Mouse (Mus musculus): Measurements from ENCODE around the gene Pigw. TPM values are rescaled to one million over a fixed set of nuclear protein-coding genes. Genes with fewer than 3 reads are reported as not detected.

The Pigw gene
- total and polyA plus RNA-seq, 3 experiments, result 2.7 to 3.5 TPM; not detected in 1

- Histone ChIP-seq H3K4me1 (ENCODE audit: control insufficient read depth in 1 of 2, insufficient read depth in 2 of 2, low read length in 2 of 2) (no peaks in the 10 kb centered on the region; a peak in 1 of 4 replicates), H3K27me3 (ENCODE audit: control insufficient read depth in 1 of 2, insufficient read depth in 2 of 2, low read length in 2 of 2) (no peaks in the 10 kb centered on the region), H3K36me3 (ENCODE audit: control insufficient read depth in 1 of 2, insufficient read depth in 2 of 2, low read length in 2 of 2) (peaks cover 5 to 19% of the 10 kb centered on the region in 2 experiments; a peak in 3 of 4 replicates), H3K4me3 (ENCODE audit: control insufficient read depth in 1 of 2, insufficient read depth in 1 of 2, low read depth in 2 of 2, low read length in 2 of 2) (no peak overlapping the region), H3K79me2 (ENCODE audit: control insufficient read depth, insufficient read depth, low read length, poor library complexity) (peaks cover 4% of the 10 kb centered on the region), H3K9ac (ENCODE audit: control insufficient read depth, low read depth, low read length, poor library complexity, severe bottlenecking) (no peak overlapping the region), H3K27ac (ENCODE audit: control insufficient read depth, low read depth, low read length) (no peak overlapping the region), H3K9me3 (replicated peaks; ENCODE audit: insufficient read depth, low read length) (no peaks in the 10 kb centered on the region)
- no peak for TF ChIP-seq CHD2 (IDR thresholded peaks at IDR 0.05; ENCODE audit: low read length)
- TF ChIP-seq UBTF (IDR thresholded peaks at IDR 0.05; ENCODE audit: borderline replicate concordance, insufficient read depth, low read depth, low read length), result no peak
- no peak for TF ChIP-seq TCF12 (IDR thresholded peaks at IDR 0.05; ENCODE audit: low read depth, low read length)
- no peak for TF ChIP-seq CTCF (IDR thresholded peaks at IDR 0.05 in 2 of 3, conservative IDR thresholded peaks at IDR 0.05 in 1 of 3; ENCODE audit: control insufficient read depth in 1 of 3, insufficient read depth in 1 of 3, low read depth in 2 of 3, low read length in 3 of 3, poor library complexity in 1 of 3, severe bottlenecking in 1 of 3)
- TF ChIP-seq MYB (IDR thresholded peaks at IDR 0.05; ENCODE audit: low read depth, low read length), result no peak
- TF ChIP-seq TBP (IDR thresholded peaks at IDR 0.05; ENCODE audit: low read depth, low read length), result no peak
- no peak for TF ChIP-seq POLR2AphosphoS2 (IDR thresholded peaks at IDR 0.05; ENCODE audit: low read length)
- TF ChIP-seq USF1 (IDR thresholded peaks at IDR 0.05; ENCODE audit: low read depth, low read length), result no peak
- no peak for TF ChIP-seq MAFK (IDR thresholded peaks at IDR 0.05; ENCODE audit: borderline replicate concordance, low read depth, low read length)
- no peak for TF ChIP-seq RCOR1 (IDR thresholded peaks at IDR 0.05; ENCODE audit: low read depth, low read length)
- TF ChIP-seq ZC3H11A (IDR thresholded peaks at IDR 0.05; ENCODE audit: low read depth, low read length), result no peak
- TF ChIP-seq ZKSCAN1 (IDR thresholded peaks at IDR 0.05; ENCODE audit: low read depth, low read length), result no peak
- TF ChIP-seq CHD1 (IDR thresholded peaks at IDR 0.05; ENCODE audit: low read depth, low read length), result no peak
- TF ChIP-seq MYC (IDR thresholded peaks at IDR 0.05; ENCODE audit: low read depth, low read length), result no peak
- no peak for TF ChIP-seq BHLHE40 (IDR thresholded peaks at IDR 0.05; ENCODE audit: borderline replicate concordance, low read depth, low read length)
- no peak for TF ChIP-seq TAL1 (IDR thresholded peaks at IDR 0.05; ENCODE audit: low read length)
- TF ChIP-seq ETS1 (IDR thresholded peaks at IDR 0.05; ENCODE audit: low read depth, low read length), result no peak
- no peak for TF ChIP-seq E2F4 (IDR thresholded peaks at IDR 0.05; ENCODE audit: borderline replicate concordance, low read depth, low read length)
- DNase-seq (ENCODE audit: low read depth, low spot score), result no peak
Observed at GRCm38 (mm10) chr11:84910411-84910810, 30.3 kb upstream of the Pigw start.

GRCm38 (mm10) chr11:84908480-84908879 is 28.4 kb upstream of the Pigw start:
- no peaks in the 10 kb centered on the region for H3K27me3 ChIP-seq (ENCODE audit: control insufficient read depth in 1 of 2, insufficient read depth in 2 of 2, low read length in 2 of 2)
- H3K9me3 ChIP-seq (replicated peaks; ENCODE audit: insufficient read depth, low read length), result no peaks in the 10 kb centered on the region
- H3K36me3 ChIP-seq (ENCODE audit: control insufficient read depth in 1 of 2, insufficient read depth in 2 of 2, low read length in 2 of 2), result peaks cover 0 to 19% of the 10 kb centered on the region in 2 experiments; a peak in 2 of 4 replicates
- no peak overlapping the region for H3K9ac ChIP-seq (ENCODE audit: control insufficient read depth, low read depth, low read length, poor library complexity, severe bottlenecking)
- H3K27ac ChIP-seq (ENCODE audit: control insufficient read depth, low read depth, low read length), result no peak overlapping the region
- TF ChIP-seq POLR2AphosphoS2 (IDR thresholded peaks at IDR 0.05; ENCODE audit: low read length) (no peak), ZMIZ1 (IDR thresholded peaks at IDR 0.05; ENCODE audit: low read depth, low read length) (no peak), CHD1 (IDR thresholded peaks at IDR 0.05; ENCODE audit: low read depth, low read length) (no peak), CTCF (IDR thresholded peaks at IDR 0.05 in 2 of 3, conservative IDR thresholded peaks at IDR 0.05 in 1 of 3; ENCODE audit: control insufficient read depth in 1 of 3, insufficient read depth in 1 of 3, low read depth in 2 of 3, low read length in 3 of 3, poor library complexity in 1 of 3, severe bottlenecking in 1 of 3) (no peak), NRF1 (IDR thresholded peaks at IDR 0.05; ENCODE audit: insufficient read depth, low read depth, low read length, poor library complexity, severe bottlenecking) (no peak), ETS1 (IDR thresholded peaks at IDR 0.05; ENCODE audit: low read depth, low read length) (no peak), USF2 (IDR thresholded peaks at IDR 0.05; ENCODE audit: borderline replicate concordance in 1 of 2, insufficient read depth in 1 of 2, low read depth in 1 of 2, low read length in 2 of 2) (no peak), MYB (IDR thresholded peaks at IDR 0.05; ENCODE audit: low read depth, low read length) (no peak), SIN3A (IDR thresholded peaks at IDR 0.05; ENCODE audit: low read length) (no peak)
- H3K4me3 ChIP-seq (ENCODE audit: control insufficient read depth in 1 of 2, insufficient read depth in 1 of 2, low read depth in 2 of 2, low read length in 2 of 2), result no peak overlapping the region
- no peaks in the 10 kb centered on the region for H3K4me1 ChIP-seq (ENCODE audit: control insufficient read depth in 1 of 2, insufficient read depth in 2 of 2, low read length in 2 of 2)
- no peaks in the 10 kb centered on the region for H3K79me2 ChIP-seq (ENCODE audit: control insufficient read depth, insufficient read depth, low read length, poor library complexity)
- no peak for DNase-seq (ENCODE audit: low read depth, low spot score)
